Mouse (Mus musculus): ENCODE results near the gene Hist1h2af. TPM values are rescaled to one million over a fixed set of nuclear protein-coding genes. Genes with fewer than 3 reads are reported as not detected.

Hist1h2af gene
- polyA plus RNA-seq, 1 experiment from 2014 or later, result 13.6 TPM

GRCm38 (mm10) chr13:23515826-23516620 is 17.7 kb upstream of the Hist1h2af start:
- peak overlapping the region; percentile 63 for H3K9ac ChIP-seq
- no peak for DNase-seq
- H3K27ac ChIP-seq, result no peak overlapping the region

GRCm38 (mm10) chr13:23516822-23517602 is 16.7 kb upstream of the Hist1h2af start:
- 0% methylated on average over 19 of the region's 19 CpGs for WGBS (ENCODE audit: insufficient replicate concordance)
- Histone ChIP-seq H3K9ac (peak overlapping the region; percentile 65; the same call in 1 of the 2 replicates), H3K4me2 (peak overlapping the region; percentile 88), H3K36me3 (no peaks in the 10 kb centered on the region), H3K27ac (peak overlapping the region; percentile 76), H3K4me3 (replicated peaks) (peak overlapping the region; percentile 65), H3K9me3 (replicated peaks) (no peaks in the 10 kb centered on the region), H3K4me1 (replicated peaks) (peaks cover 39% of the 10 kb centered on the region), H3K27me3 (no peaks in the 10 kb centered on the region)
- ATAC-seq (ENCODE audit: low read depth) (peak; percentile 52; the same call in 1 of the 2 replicates), DNase-seq (no peak)

More at GRCm38 (mm10) chr13:23515826-23516620, 17.7 kb upstream of the Hist1h2af start:
- whole genome bisulfite sequencing (ENCODE audit: insufficient replicate concordance), result 53% methylated on average over 15 of the region's 15 CpGs
- Histone ChIP-seq H3K9me3 (replicated peaks) (no peaks in the 10 kb centered on the region), H3K36me3 (no peaks in the 10 kb centered on the region), H3K27me3 (no peaks in the 10 kb centered on the region), H3K4me2 (peak overlapping the region; percentile 88), H3K4me1 (replicated peaks) (peaks cover 38% of the 10 kb centered on the region), H3K4me3 (replicated peaks) (peak overlapping the region; percentile 65)
- no peak for ATAC-seq (ENCODE audit: low read depth)

- under 1% methylated on average over 27 of the region's 27 CpGs for WGBS (ENCODE audit: insufficient replicate concordance)
- Histone ChIP-seq H3K4me3 (replicated peaks) (peak overlapping the region; percentile 65), H3K36me3 (no peaks in the 10 kb centered on the region), H3K4me1 (replicated peaks) (peaks cover 44% of the 10 kb centered on the region), H3K4me2 (peak overlapping the region; percentile 88), H3K9me3 (replicated peaks) (no peaks in the 10 kb centered on the region), H3K27me3 (no peaks in the 10 kb centered on the region), H3K9ac (peak overlapping the region; percentile 66), H3K27ac (peak overlapping the region; percentile 82)
- peak; percentile 78 for ATAC-seq (ENCODE audit: low read depth)
- DNase-seq, result peak; percentile 90
Measured at GRCm38 (mm10) chr13:23517603-23518294, 16.0 kb upstream of the Hist1h2af start.

- H3K4me1 ChIP-seq (replicated peaks), result peaks cover 44% of the 10 kb centered on the region
- DNase-seq (no peak), ATAC-seq (ENCODE audit: low read depth) (no peak; the same call in 1 of the 2 replicates)
- H3K4me2 ChIP-seq, result peak overlapping the region; percentile 88
- H3K27ac ChIP-seq, result peak overlapping the region; percentile 71
- H3K9me3 ChIP-seq (replicated peaks), result no peaks in the 10 kb centered on the region
- peak overlapping the region; percentile 65 for H3K4me3 ChIP-seq (replicated peaks)
- no peaks in the 10 kb centered on the region for H3K27me3 ChIP-seq
- no peaks in the 10 kb centered on the region for H3K36me3 ChIP-seq
- WGBS (ENCODE audit: insufficient replicate concordance), result 0% methylated on average over 6 of the region's 6 CpGs
- peak overlapping the region; percentile 61 for H3K9ac ChIP-seq
Measured at GRCm38 (mm10) chr13:23518295-23518603, 15.5 kb upstream of the Hist1h2af start.

GRCm38 (mm10) chr13:23518885-23519284 is 14.8 kb upstream of the Hist1h2af start:
- ATAC-seq (ENCODE audit: low read depth), result peak; percentile 49; the same call in 1 of the 2 replicates
- peak overlapping the region; percentile 70 for H3K27ac ChIP-seq
- H3K27me3 ChIP-seq, result no peaks in the 10 kb centered on the region

GRCm38 (mm10) chr13:23519416-23519815 is 14.3 kb upstream of the Hist1h2af start:
- H3K27me3 ChIP-seq, result no peaks in the 10 kb centered on the region
- peak overlapping the region; percentile 20; the same call in 1 of the 2 replicates for H3K9ac ChIP-seq
- no peaks in the 10 kb centered on the region for H3K9me3 ChIP-seq (replicated peaks)
- H3K4me3 ChIP-seq (replicated peaks), result peak overlapping the region; percentile 65
- ATAC-seq (ENCODE audit: low read depth), result peak; percentile 44
- H3K27ac ChIP-seq, result peak overlapping the region; percentile 70
- under 1% methylated on average over 10 of the region's 10 CpGs for WGBS (ENCODE audit: insufficient replicate concordance)
- H3K4me1 ChIP-seq (replicated peaks), result peaks cover 51% of the 10 kb centered on the region
- no peaks in the 10 kb centered on the region for H3K36me3 ChIP-seq
- H3K4me2 ChIP-seq, result peak overlapping the region; percentile 67
- DNase-seq, result peak; percentile 79

More at GRCm38 (mm10) chr13:23518885-23519284, 14.8 kb upstream of the Hist1h2af start:
- H3K4me1 ChIP-seq (replicated peaks), result peaks cover 47% of the 10 kb centered on the region
- H3K9me3 ChIP-seq (replicated peaks), result no peaks in the 10 kb centered on the region
- peak overlapping the region; percentile 65 for H3K4me3 ChIP-seq (replicated peaks)
- peak overlapping the region; percentile 67 for H3K4me2 ChIP-seq
- under 1% methylated on average over 6 of the region's 6 CpGs for WGBS (ENCODE audit: insufficient replicate concordance)
- H3K9ac ChIP-seq, result peak overlapping the region; percentile 62
- peak; percentile 80 for DNase-seq
- no peaks in the 10 kb centered on the region for H3K36me3 ChIP-seq

GRCm38 (mm10) chr13:23521703-23522102 is 12.0 kb upstream of the Hist1h2af start:
- DNase-seq (peak; percentile 80), ATAC-seq (ENCODE audit: low read depth) (peak; percentile 62)
- under 1% methylated on average over 14 of the region's 14 CpGs for WGBS (ENCODE audit: insufficient replicate concordance)
- Histone ChIP-seq H3K27me3 (no peaks in the 10 kb centered on the region), H3K4me3 (replicated peaks) (peak overlapping the region; percentile 37), H3K9me3 (replicated peaks) (no peaks in the 10 kb centered on the region), H3K4me2 (peak overlapping the region; percentile 61), H3K4me1 (replicated peaks) (peaks cover 55% of the 10 kb centered on the region), H3K36me3 (no peaks in the 10 kb centered on the region), H3K27ac (no peak overlapping the region), H3K9ac (peak overlapping the region; percentile 54)

- Histone ChIP-seq H3K4me1 (replicated peaks) (peaks cover 69% of the 10 kb centered on the region), H3K27me3 (no peaks in the 10 kb centered on the region), H3K4me2 (no peak overlapping the region), H3K4me3 (replicated peaks) (no peak overlapping the region), H3K9me3 (replicated peaks) (no peaks in the 10 kb centered on the region), H3K36me3 (no peaks in the 10 kb centered on the region), H3K9ac (no peak overlapping the region), H3K27ac (no peak overlapping the region)
- 40% methylated on average over 5 of the region's 5 CpGs for WGBS (ENCODE audit: insufficient replicate concordance)
- DNase-seq (no peak), ATAC-seq (ENCODE audit: low read depth) (no peak)
Measured at GRCm38 (mm10) chr13:23523976-23524375, 9.7 kb upstream of the Hist1h2af start.

GRCm38 (mm10) chr13:23524654-23525053 is 9.1 kb upstream of the Hist1h2af start:
- ATAC-seq (ENCODE audit: low read depth) (0 out of 2 replicates have a peak, but pooled peaks have one; percentile 21), DNase-seq (peak; percentile 76)
- no peak overlapping the region for H3K27ac ChIP-seq
- H3K9ac ChIP-seq, result no peak overlapping the region
- peaks cover 71% of the 10 kb centered on the region for H3K4me1 ChIP-seq (replicated peaks)
- H3K4me3 ChIP-seq (replicated peaks), result no peak overlapping the region
- peak overlapping the region; percentile 38; the same call in 1 of the 2 replicates for H3K4me2 ChIP-seq
- no peaks in the 10 kb centered on the region for H3K9me3 ChIP-seq (replicated peaks)
- H3K36me3 ChIP-seq, result no peaks in the 10 kb centered on the region
- H3K27me3 ChIP-seq, result no peaks in the 10 kb centered on the region
- WGBS (ENCODE audit: insufficient replicate concordance), result 10% methylated on average over 5 of the region's 5 CpGs

- DNase-seq (no peak), ATAC-seq (ENCODE audit: low read depth) (no peak; the same call in 1 of the 2 replicates)
- Histone ChIP-seq H3K27me3 (no peaks in the 10 kb centered on the region), H3K4me1 (replicated peaks) (peaks cover 63% of the 10 kb centered on the region), H3K4me3 (replicated peaks) (peak overlapping the region; percentile 54), H3K4me2 (peak overlapping the region; percentile 69), H3K9ac (peak overlapping the region; percentile 57), H3K9me3 (replicated peaks) (no peaks in the 10 kb centered on the region), H3K27ac (peak overlapping the region; percentile 40), H3K36me3 (no peaks in the 10 kb centered on the region)
- WGBS (ENCODE audit: insufficient replicate concordance), result 2% methylated on average over 10 of the region's 10 CpGs
Measured at GRCm38 (mm10) chr13:23525901-23526300, 7.8 kb upstream of the Hist1h2af start.
